Mouse (Mus musculus) mature B cell (primary cell): ENCODE measurements around the gene 1700023F06Rik.

Experiments used
- in situ Hi-C: fragments of 300-500 bp; cut with MboI; formaldehyde crosslinking; loops from 2 replicates; pipeline ENCODE4 v1.14.3; 2019

Gene 1700023F06Rik

GRCm38 (mm10) chr11:103208458-103208857 is at the start of gene 1700023F06Rik:
Gene 1700023F06Rik (minus strand): TSS chr11:103208558.
- in situ Hi-C loops: no loop called here

- in situ Hi-C loops: no loop called here
Measured at GRCm38 (mm10) chr11:103257938-103258481, 49.7 kb upstream of the 1700023F06Rik start.

GRCm38 (mm10) chr11:103253605-103254004 is 45.2 kb upstream of the 1700023F06Rik start:
- in situ Hi-C loops: no loop called here

- in situ Hi-C loops: no loop called here
Measured at GRCm38 (mm10) chr11:103252380-103252779, 44.0 kb upstream of the 1700023F06Rik start.

GRCm38 (mm10) chr11:103250324-103250723 is 42.0 kb upstream of the 1700023F06Rik start:
- in situ Hi-C loops: no loop called here

- in situ Hi-C loops: no loop called here
Measured at GRCm38 (mm10) chr11:103249509-103249908, 41.2 kb upstream of the 1700023F06Rik start.

GRCm38 (mm10) chr11:103248837-103249236 is 40.5 kb upstream of the 1700023F06Rik start:
- in situ Hi-C loops: no loop called here

- in situ Hi-C loops: no loop called here
Measured at GRCm38 (mm10) chr11:103247504-103248177, 39.3 kb upstream of the 1700023F06Rik start.

GRCm38 (mm10) chr11:103246731-103247290 is 38.5 kb upstream of the 1700023F06Rik start:
- in situ Hi-C loops: no loop called here

- in situ Hi-C loops: no loop called here
Measured at GRCm38 (mm10) chr11:103246081-103246730, 37.8 kb upstream of the 1700023F06Rik start.

- in situ Hi-C loops: no loop called here
Measured at GRCm38 (mm10) chr11:103244856-103245255, 36.5 kb upstream of the 1700023F06Rik start.

GRCm38 (mm10) chr11:103240740-103241139 is 32.4 kb upstream of the 1700023F06Rik start:
- in situ Hi-C loops: no loop called here

- in situ Hi-C loops: no loop called here
Measured at GRCm38 (mm10) chr11:103237757-103238156, 29.4 kb upstream of the 1700023F06Rik start.

- in situ Hi-C loops: no loop called here
Measured at GRCm38 (mm10) chr11:103236903-103237302, 28.5 kb upstream of the 1700023F06Rik start.

GRCm38 (mm10) chr11:103236431-103236830 is 28.1 kb upstream of the 1700023F06Rik start:
- in situ Hi-C loops: no loop called here

- in situ Hi-C loops: no loop called here
Measured at GRCm38 (mm10) chr11:103235702-103236101, 27.3 kb upstream of the 1700023F06Rik start.

GRCm38 (mm10) chr11:103234447-103234846 is 26.1 kb upstream of the 1700023F06Rik start:
- in situ Hi-C loops: no loop called here

GRCm38 (mm10) chr11:103232966-103233365 is 24.6 kb upstream of the 1700023F06Rik start:
- in situ Hi-C loops: no loop called here

GRCm38 (mm10) chr11:103231367-103231766 is 23.0 kb upstream of the 1700023F06Rik start:
- in situ Hi-C loops: no loop called here

GRCm38 (mm10) chr11:103230626-103231025 is 22.3 kb upstream of the 1700023F06Rik start:
- in situ Hi-C loops: no loop called here

- in situ Hi-C loops: no loop called here
Measured at GRCm38 (mm10) chr11:103229608-103230007, 21.2 kb upstream of the 1700023F06Rik start.

- in situ Hi-C loops: no loop called here
Measured at GRCm38 (mm10) chr11:103223951-103224456, 15.6 kb upstream of the 1700023F06Rik start.

- in situ Hi-C loops: no loop called here
Measured at GRCm38 (mm10) chr11:103223444-103223843, 15.1 kb upstream of the 1700023F06Rik start.
